Mouse (Mus musculus): ENCODE measurements at regions not wholly inside any gene's neighbourhood (a gene's known extent, or its start where the extent isn't known, plus 50 kb on each side); places are given as distances from the start of the nearest gene placed in this dataset.

- POLR2A ChIA-PET: no interaction called here
- CTCF ChIA-PET: no interaction called here
- TF ChIP-seq CTCF (IDR thresholded peaks at IDR 0.05): no peak
- DNase-seq (ENCODE audit: low read depth, low spot score) (no peak), ATAC-seq (no peak)
- in situ Hi-C loops (cut with MboI; ENCODE audit: low pct_unique_long_range_greater_than_20kb): no loop called here
- peaks cover 11% of the 10 kb centered on the region for H3K27me3 ChIP-seq
Measured at GRCm38 (mm10) chr2:46468936-46469629, 1351.9 kb upstream of the Zeb2 start.

DNA sequence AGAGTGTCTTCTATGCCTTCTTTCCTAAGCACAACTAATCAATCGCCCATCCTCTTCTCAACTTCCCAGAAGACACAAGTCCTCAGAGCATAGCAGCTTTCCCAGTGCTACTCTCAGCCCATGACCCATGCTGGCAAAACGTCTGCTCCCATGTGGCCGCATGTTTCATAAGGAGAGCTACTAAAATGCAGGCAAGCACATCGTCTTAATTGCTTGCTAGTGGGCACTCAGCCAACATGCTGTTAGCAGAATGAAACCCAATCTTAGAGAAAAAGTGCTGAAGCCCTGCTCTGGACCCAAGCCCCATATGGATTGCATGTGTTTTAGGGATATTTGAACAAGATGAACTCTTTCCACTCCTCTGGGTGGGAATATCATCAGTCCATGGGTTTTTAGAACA lies 1348.2 kb upstream of the Zeb2 start:
- in situ Hi-C loops (cut with MboI; ENCODE audit: low pct_unique_long_range_greater_than_20kb): no loop called here
- TF ChIP-seq CTCF (IDR thresholded peaks at IDR 0.05): no peak
- H3K27me3 ChIP-seq: peaks cover 11% of the 10 kb centered on the region
- CTCF ChIA-PET: interaction anchor here (1.6 kb wide), 1 partner anchor 21 kb away, joined by 3 read pairs; no protein-coding TSS in a partner anchor
- DNase-seq (ENCODE audit: low read depth, low spot score): peak; percentile 22
- POLR2A ChIA-PET: no interaction called here
- ATAC-seq: peak; percentile 80

GRCm38 (mm10) chr2:46464913-46465312 lies 1347.7 kb upstream of the Zeb2 start:
- no peak for ATAC-seq
- peaks cover 11% of the 10 kb centered on the region for H3K27me3 ChIP-seq
- POLR2A ChIA-PET: no interaction called here
- no peak for TF ChIP-seq CTCF (IDR thresholded peaks at IDR 0.05)
- CTCF ChIA-PET: interaction anchor here (1.6 kb wide), 1 partner anchor 21 kb away, joined by 3 read pairs; no protein-coding TSS in a partner anchor
- no peak for DNase-seq (ENCODE audit: low read depth, low spot score)
- in situ Hi-C loops (cut with MboI; ENCODE audit: low pct_unique_long_range_greater_than_20kb): no loop called here

DNA sequence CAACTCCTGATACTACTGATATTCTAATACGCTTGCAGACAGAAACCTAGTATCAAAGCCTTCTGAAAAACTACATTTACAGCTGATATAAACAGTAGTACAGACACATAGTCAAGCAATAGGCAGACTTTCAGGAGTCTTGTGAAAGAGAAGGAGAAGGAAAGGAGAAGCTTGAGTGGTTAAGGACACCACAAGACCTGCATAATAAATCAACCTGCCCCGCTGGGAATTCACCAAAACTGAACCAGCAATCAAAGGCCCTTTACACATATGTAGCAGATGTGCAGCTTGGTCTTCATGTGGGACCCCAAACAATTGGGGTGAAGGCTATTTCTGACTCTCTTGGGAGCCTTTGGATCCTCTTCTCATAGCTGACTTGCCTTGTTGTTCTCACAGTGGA lies 1345.5 kb upstream of the Zeb2 start:
- DNase-seq (ENCODE audit: low read depth, low spot score) (no peak), ATAC-seq (no peak)
- in situ Hi-C loops (cut with MboI; ENCODE audit: low pct_unique_long_range_greater_than_20kb): no loop called here
- TF ChIP-seq CTCF (IDR thresholded peaks at IDR 0.05): no peak
- POLR2A ChIA-PET: no interaction called here
- CTCF ChIA-PET: no interaction called here
- peaks cover 6% of the 10 kb centered on the region for H3K27me3 ChIP-seq

GRCm38 (mm10) chr2:46450698-46451097 lies 1333.5 kb upstream of the Zeb2 start:
- no peak for TF ChIP-seq CTCF (IDR thresholded peaks at IDR 0.05)
- CTCF ChIA-PET: no interaction called here
- ATAC-seq (no peak), DNase-seq (ENCODE audit: low read depth, low spot score) (no peak)
- H3K27me3 ChIP-seq: no peaks in the 10 kb centered on the region
- POLR2A ChIA-PET: no interaction called here
- in situ Hi-C loops (cut with MboI; ENCODE audit: low pct_unique_long_range_greater_than_20kb): no loop called here

GRCm38 (mm10) chr2:46445306-46445705 lies 1328.1 kb upstream of the Zeb2 start:
- ChIA-PET CTCF (no interaction called here), POLR2A (no interaction called here)
- DNase-seq (ENCODE audit: low read depth, low spot score) (no peak), ATAC-seq (no peak)
- in situ Hi-C loops (cut with MboI; ENCODE audit: low pct_unique_long_range_greater_than_20kb): loop anchor here (5.0 to 25.0 kb wide), 2 partner anchors 1328 to 1483 kb away; partner anchors contain the start of gene Zeb2
- no peak for TF ChIP-seq CTCF (IDR thresholded peaks at IDR 0.05)
- no peaks in the 10 kb centered on the region for H3K27me3 ChIP-seq

- POLR2A ChIA-PET: no interaction called here
- in situ Hi-C loops (cut with MboI; ENCODE audit: low pct_unique_long_range_greater_than_20kb): loop anchor here (25.0 kb wide), 1 partner anchor 1481 kb away; no protein-coding TSS in a partner anchor
- DNase-seq (ENCODE audit: low read depth, low spot score) (peak; percentile 13), ATAC-seq (peak; percentile 68)
- TF ChIP-seq CTCF (IDR thresholded peaks at IDR 0.05): peak; percentile 79
- no peaks in the 10 kb centered on the region for H3K27me3 ChIP-seq
- CTCF ChIA-PET: interaction anchor here (1.4 kb wide), 1 partner anchor 21 kb away, joined by 3 read pairs; no protein-coding TSS in a partner anchor
Measured at GRCm38 (mm10) chr2:46443686-46444180, 1326.5 kb upstream of the Zeb2 start.

- in situ Hi-C loops (cut with MboI; ENCODE audit: low pct_unique_long_range_greater_than_20kb): loop anchor here (25.0 kb wide), 1 partner anchor 1481 kb away; no protein-coding TSS in a partner anchor
- DNase-seq (ENCODE audit: low read depth, low spot score) (peak; percentile 1), ATAC-seq (peak; percentile 55)
- TF ChIP-seq CTCF (IDR thresholded peaks at IDR 0.05): no peak
- no peaks in the 10 kb centered on the region for H3K27me3 ChIP-seq
- POLR2A ChIA-PET: no interaction called here
- CTCF ChIA-PET: interaction anchor here (0.8 to 1.4 kb wide), 2 partner anchors 21 to 1342 kb away, joined by 3 read pairs; no protein-coding TSS in a partner anchor
Measured at GRCm38 (mm10) chr2:46443061-46443685, 1326.0 kb upstream of the Zeb2 start.

- in situ Hi-C loops (cut with MboI; ENCODE audit: low pct_unique_long_range_greater_than_20kb): loop anchor here (25.0 kb wide), 1 partner anchor 1480 kb away; no protein-coding TSS in a partner anchor
- no peak for TF ChIP-seq CTCF (IDR thresholded peaks at IDR 0.05)
- POLR2A ChIA-PET: no interaction called here
- H3K27me3 ChIP-seq: no peaks in the 10 kb centered on the region
- CTCF ChIA-PET: interaction anchor here (0.8 kb wide), 1 partner anchor 1341 kb away, joined by 3 read pairs; no protein-coding TSS in a partner anchor
- no peak for ATAC-seq
- no peak for DNase-seq (ENCODE audit: low read depth, low spot score)
Measured at GRCm38 (mm10) chr2:46442576-46442975, 1325.4 kb upstream of the Zeb2 start.

DNA sequence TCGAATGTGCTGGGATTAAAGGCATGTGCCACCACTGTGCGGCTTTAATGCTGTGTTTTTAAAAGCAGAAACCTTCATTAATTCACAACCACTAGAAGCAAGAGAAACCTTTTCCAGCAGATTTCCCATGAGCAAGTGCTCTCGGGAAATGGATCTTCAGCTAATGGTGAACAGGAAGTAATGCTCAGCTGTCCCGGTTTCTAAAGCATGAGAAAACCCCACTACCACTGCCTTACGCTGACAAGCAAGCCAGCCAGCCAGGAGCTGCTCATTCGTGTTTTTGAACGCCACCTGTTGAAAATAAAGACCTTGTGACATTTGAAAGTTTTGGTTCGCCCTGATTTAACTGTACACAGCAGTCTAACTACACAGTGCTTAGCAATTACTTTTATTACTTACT lies 1324.7 kb upstream of the Zeb2 start:
- no peak for TF ChIP-seq CTCF (IDR thresholded peaks at IDR 0.05)
- no peaks in the 10 kb centered on the region for H3K27me3 ChIP-seq
- CTCF ChIA-PET: no interaction called here
- POLR2A ChIA-PET: no interaction called here
- in situ Hi-C loops (cut with MboI; ENCODE audit: low pct_unique_long_range_greater_than_20kb): loop anchor here (25.0 kb wide), 1 partner anchor 1480 kb away; no protein-coding TSS in a partner anchor
- ATAC-seq (no peak), DNase-seq (ENCODE audit: low read depth, low spot score) (no peak)

DNA sequence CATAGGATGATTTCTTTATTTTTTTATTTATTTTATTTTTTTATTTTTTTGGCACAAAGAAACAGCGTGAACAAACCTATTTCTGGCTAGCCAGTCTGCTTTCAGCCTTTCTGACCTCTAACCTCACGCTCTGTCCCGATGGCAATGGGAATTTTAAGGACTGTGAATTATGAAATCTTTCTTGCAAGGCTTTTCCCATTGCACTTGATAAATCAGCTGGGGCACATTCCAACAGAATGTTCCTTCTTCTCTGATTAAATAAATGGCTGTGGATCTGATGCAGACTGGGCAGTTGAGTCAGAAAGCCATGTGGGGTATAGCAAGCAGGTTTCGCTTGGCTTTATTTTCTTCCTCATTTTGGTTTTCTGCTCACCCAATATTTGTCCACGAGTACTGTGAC lies 1324.2 kb upstream of the Zeb2 start:
- H3K27me3 ChIP-seq: no peaks in the 10 kb centered on the region
- CTCF ChIA-PET: no interaction called here
- no peak for TF ChIP-seq CTCF (IDR thresholded peaks at IDR 0.05)
- POLR2A ChIA-PET: no interaction called here
- ATAC-seq: no peak
- in situ Hi-C loops (cut with MboI; ENCODE audit: low pct_unique_long_range_greater_than_20kb): loop anchor here (25.0 kb wide), 1 partner anchor 1479 kb away; no protein-coding TSS in a partner anchor
- DNase-seq (ENCODE audit: low read depth, low spot score): no peak

All from Patski (cell line).